In genomic region chr1:97822203-97822602, GRCm38 (mm10) we compare ENCODE assay signal across 22 mouse cellular contexts. TPM values are rescaled to one million over a fixed set of nuclear protein-coding genes. Genes with fewer than 3 reads are reported as not detected.
DNase-seq lines count a peak whose midpoint lies in the region; ATAC-seq and TF ChIP-seq lines count a peak whose summit lies in the region.
"Had no signal": no experiment of that assay in that cellular context is flagged by ENCODE, and none has a peak within 500 bp of the region (broad histone marks: within the 10 kb centered on the region; RNA-seq: fewer than 3 reads in every experiment).

No protein-coding gene starts in this region.

- no peak for DNase-seq in heart, adult 9 months (ENCODE audit: low spot score in 2 of 2)
- no peak for DNase-seq in lung, postnatal 0 days (ENCODE audit: low spot score)
- no peak for DNase-seq in lung, adult 18-20 months
- DNase-seq in R1 (ENCODE audit: low read depth, low spot score): peak; percentile 9
- peak in 1 of 3 experiments; percentile 2 for DNase-seq in liver, embryonic 14.5 days (ENCODE audit: low read depth in 3 of 3, low spot score in 3 of 3)
- DNase-seq in left cerebral cortex, adult 8-10 months (ENCODE audit: low spot score in 2 of 2): no peak
- DNase-seq: adrenal gland, adult 2 months; adrenal gland, postnatal 25 days; cerebellum, adult 18-20 months; cerebellum, adult 9-11 months; cerebellum, postnatal 36 days; gastrocnemius, postnatal 10 days had no signal

- H3K9me3 ChIP-seq in heart, embryonic 12.5 days (replicated peaks): no peaks in the 10 kb centered on the region
- no peaks in the 10 kb centered on the region for H3K9me3 ChIP-seq in lung, postnatal 0 days (ENCODE audit: low read length)
- no peaks in the 10 kb centered on the region for H3K9me3 ChIP-seq in liver, embryonic 14.5 days (ENCODE audit: control insufficient read depth, low read length)
- H3K9me3 ChIP-seq in hindbrain, embryonic 12.5 days (replicated peaks): no peaks in the 10 kb centered on the region
- H3K9me3 ChIP-seq: embryonic facial prominence, embryonic 12.5 days; forebrain, embryonic 12.5 days; heart, embryonic 15.5 days; hindbrain, embryonic 10.5 days; hindbrain, embryonic 15.5 days had no signal

- no peak for TF ChIP-seq CTCF in lung, postnatal 0 days (IDR thresholded peaks at IDR 0.05)
- no peak for TF ChIP-seq CTCF in liver, embryonic 14.5 days (IDR thresholded peaks at IDR 0.05; ENCODE audit: low read depth)

- 48% methylated on average over 5 of the region's 5 CpGs for WGBS in heart, embryonic 12.5 days
- 52% methylated on average over 5 of the region's 5 CpGs for WGBS in lung, postnatal 0 days
- WGBS in liver, embryonic 14.5 days (ENCODE audit: insufficient replicate concordance): 60% methylated on average over 5 of the region's 5 CpGs
- 90% methylated on average over 5 of the region's 5 CpGs for WGBS in hindbrain, embryonic 12.5 days

- H3K36me3 ChIP-seq in heart, embryonic 12.5 days: peaks cover 51% of the 10 kb centered on the region
- H3K36me3 ChIP-seq in lung, postnatal 0 days (ENCODE audit: insufficient read depth, low read length): no peaks in the 10 kb centered on the region
- H3K36me3 ChIP-seq in liver, embryonic 14.5 days (replicated peaks; ENCODE audit: control insufficient read depth, insufficient read depth, low read depth): no peaks in the 10 kb centered on the region
- H3K36me3 ChIP-seq in hindbrain, embryonic 12.5 days: no peaks in the 10 kb centered on the region
- H3K36me3 ChIP-seq: embryonic facial prominence, embryonic 12.5 days; forebrain, embryonic 12.5 days; hindbrain, embryonic 10.5 days had no signal

- no peak overlapping the region for H3K9ac ChIP-seq in heart, embryonic 12.5 days
- no peak overlapping the region for H3K9ac ChIP-seq in lung, postnatal 0 days (replicated peaks; ENCODE audit: low read depth)
- no peak overlapping the region for H3K9ac ChIP-seq in liver, embryonic 14.5 days (replicated peaks)
- H3K9ac ChIP-seq in hindbrain, embryonic 12.5 days: no peak overlapping the region
- H3K9ac ChIP-seq: embryonic facial prominence, embryonic 12.5 days; forebrain, embryonic 12.5 days; heart, embryonic 15.5 days; hindbrain, embryonic 15.5 days had no signal

- H3K4me3 ChIP-seq in heart, embryonic 12.5 days: no peak overlapping the region
- H3K4me3 ChIP-seq in lung, postnatal 0 days (ENCODE audit: low read depth, low read length): no peak overlapping the region
- no peak overlapping the region for H3K4me3 ChIP-seq in liver, embryonic 14.5 days (ENCODE audit: insufficient read depth in 1 of 2, low read depth in 2 of 2, low read length in 2 of 2)
- H3K4me3 ChIP-seq in hindbrain, embryonic 12.5 days: no peak overlapping the region
- H3K4me3 ChIP-seq: embryonic facial prominence, embryonic 12.5 days; forebrain, embryonic 12.5 days; heart, embryonic 15.5 days; hindbrain, embryonic 10.5 days; hindbrain, embryonic 15.5 days had no signal

- TF ChIP-seq EP300 in lung, postnatal 0 days (IDR thresholded peaks at IDR 0.05): no peak
- TF ChIP-seq EP300 in liver, embryonic 14.5 days (IDR thresholded peaks at IDR 0.05; ENCODE audit: low read depth): no peak

- peak; percentile 81 for ATAC-seq in heart, embryonic 12.5 days (ENCODE audit: insufficient number of reproducible peaks, low FRiP score)
- ATAC-seq in lung, postnatal 0 days: peak; percentile 65
- ATAC-seq in liver, embryonic 14.5 days (ENCODE audit: insufficient read depth): 0 out of 2 replicates have a peak, but pooled peaks have one; percentile 23
- ATAC-seq in hindbrain, embryonic 12.5 days (ENCODE audit: low FRiP score): no peak
- ATAC-seq: forebrain, embryonic 16.5 days; Patski had no signal

- no peaks in the 10 kb centered on the region for H3K27me3 ChIP-seq in heart, embryonic 12.5 days (replicated peaks)
- no peaks in the 10 kb centered on the region for H3K27me3 ChIP-seq in lung, postnatal 0 days (replicated peaks; ENCODE audit: insufficient read depth, low read length)
- no peaks in the 10 kb centered on the region for H3K27me3 ChIP-seq in liver, embryonic 14.5 days (ENCODE audit: control insufficient read depth, insufficient read depth, low read length)
- no peaks in the 10 kb centered on the region for H3K27me3 ChIP-seq in hindbrain, embryonic 12.5 days
- H3K27me3 ChIP-seq: CH12.LX; embryonic facial prominence, embryonic 12.5 days; forebrain, embryonic 12.5 days; heart, embryonic 15.5 days; hindbrain, embryonic 15.5 days; Patski had no signal

- H3K27ac ChIP-seq in heart, embryonic 12.5 days (ENCODE audit: poor library complexity, severe bottlenecking): no peak overlapping the region
- no peak overlapping the region for H3K27ac ChIP-seq in lung, postnatal 0 days (ENCODE audit: low read length)
- H3K27ac ChIP-seq in liver, embryonic 14.5 days: no peak overlapping the region
- H3K27ac ChIP-seq in hindbrain, embryonic 12.5 days: no peak overlapping the region
- H3K27ac ChIP-seq: embryonic facial prominence, embryonic 12.5 days; forebrain, embryonic 12.5 days; heart, embryonic 15.5 days; hindbrain, embryonic 10.5 days; hindbrain, embryonic 15.5 days had no signal

- H3K4me2 ChIP-seq in heart, embryonic 12.5 days: no peak overlapping the region
- H3K4me2 ChIP-seq in lung, postnatal 0 days (replicated peaks; ENCODE audit: low read depth, low read length): no peak overlapping the region
- no peak overlapping the region for H3K4me2 ChIP-seq in liver, embryonic 14.5 days (ENCODE audit: low read depth)
- no peak overlapping the region for H3K4me2 ChIP-seq in hindbrain, embryonic 12.5 days (replicated peaks)
- H3K4me2 ChIP-seq: embryonic facial prominence, embryonic 12.5 days; forebrain, embryonic 12.5 days; heart, embryonic 15.5 days; hindbrain, embryonic 15.5 days had no signal

- H3K4me1 ChIP-seq in heart, embryonic 12.5 days (replicated peaks): no peaks in the 10 kb centered on the region
- H3K4me1 ChIP-seq in lung, postnatal 0 days (ENCODE audit: insufficient read depth, low read depth, low read length): no peaks in the 10 kb centered on the region
- no peaks in the 10 kb centered on the region for H3K4me1 ChIP-seq in liver, embryonic 14.5 days (replicated peaks; ENCODE audit: control insufficient read depth in 2 of 2, insufficient read depth in 2 of 2, low read length in 1 of 2)
- H3K4me1 ChIP-seq in hindbrain, embryonic 12.5 days: no peaks in the 10 kb centered on the region
- H3K4me1 ChIP-seq: embryonic facial prominence, embryonic 12.5 days; forebrain, embryonic 12.5 days; heart, embryonic 15.5 days; hindbrain, embryonic 10.5 days; hindbrain, embryonic 15.5 days had no signal

RNA-seq across cellular contexts. Expression of gene Ppip5k2, which starts 52.0 kb away (rescaled TPM):
- 50.8 and 50.9 TPM in 2 replicates for polyA plus RNA-seq in heart, embryonic 12.5 days (2016; fragmentation: Nextera tagmentation; extraction: Ambion mirVana)
- 7.7 and 10.2 TPM in 2 replicates for polyA plus RNA-seq in lung, postnatal 0 days (2015; fragmentation: Nextera tagmentation; extraction: Ambion mirVana)
- 4.5 and 7.3 TPM in 2 replicates for polyA plus RNA-seq in liver, embryonic 14.5 days (2012; rRNA removed)
- polyA plus RNA-seq in liver, embryonic 14.5 days (2014; fragmentation: Nextera tagmentation; extraction: Ambion mirVana): 10.4 and 12.0 TPM in 2 replicates
- polyA plus RNA-seq in hindbrain, embryonic 12.5 days (2016; fragmentation: Nextera tagmentation; extraction: Ambion mirVana): 64.8 and 72.4 TPM in 2 replicates
- total RNA-seq in left cerebral cortex, adult 8-10 months (2022): 10 to 100 TPM; 27.1 to 29.6 (median 28.7) TPM

RNA-seq across cellular contexts. Expression of gene Gin1, which starts 52.2 kb away (rescaled TPM):
- polyA plus RNA-seq in heart, embryonic 12.5 days (2016; fragmentation: Nextera tagmentation; extraction: Ambion mirVana): 17.1 and 17.8 TPM in 2 replicates
- polyA plus RNA-seq in lung, postnatal 0 days (2015; fragmentation: Nextera tagmentation; extraction: Ambion mirVana): 14.6 and 14.8 TPM in 2 replicates
- 3.8 and 5.4 TPM in 2 replicates for polyA plus RNA-seq in liver, embryonic 14.5 days (2012; rRNA removed)
- polyA plus RNA-seq in liver, embryonic 14.5 days (2014; fragmentation: Nextera tagmentation; extraction: Ambion mirVana): 11.9 and 13.0 TPM in 2 replicates
- 19.7 and 20.8 TPM in 2 replicates for polyA plus RNA-seq in hindbrain, embryonic 12.5 days (2016; fragmentation: Nextera tagmentation; extraction: Ambion mirVana)
- total RNA-seq in left cerebral cortex, adult 8-10 months (2022): 1 to 10 TPM; 8.7 to 9.8 (median 9.3) TPM
